Mouse (Mus musculus) lung, postnatal 0 days (tissue): ENCODE data around the gene Col4a3. TPM values are rescaled to one million over a fixed set of nuclear protein-coding genes. Genes with fewer than 3 reads are reported as not detected.

Experiments used
- ATAC-seq: fragments of 200-750 bp; cut with Nextera tagmentation; 2 replicates; pipeline ENCODE4 v1.8.0; 2017; ENCODE audit warnings: moderate library complexity
- DNase-seq: peaks from one replicate; pipeline ENCODE4 v3.0.0-alpha.2; 2016; ENCODE audit warnings: low spot score
- H3K27ac ChIP-seq: fragments of 300-500 bp; sonication (generic); 2 replicates; pipeline ENCODE4 v1.5.1; 2014; ENCODE audit warnings: antibody characterized with exemption, mild to moderate bottlenecking, low read length, mixed read lengths
- H3K27me3 ChIP-seq: fragments of 300-500 bp; sonication (generic); replicated peaks from 2 replicates; pipeline ENCODE4 v1.6.1; 2014; ENCODE audit warnings: low read length, mixed read lengths; ENCODE audit not compliant: insufficient read depth
- H3K36me3 ChIP-seq: fragments of 300-500 bp; sonication (generic); 2 replicates; pipeline ENCODE4 v1.6.1; 2014; ENCODE audit warnings: low read length, mixed read lengths; ENCODE audit not compliant: insufficient read depth
- H3K4me1 ChIP-seq: fragments of 300-500 bp; sonication (generic); 2 replicates; pipeline ENCODE4 v1.6.1; 2014; ENCODE audit warnings: antibody characterized with exemption, low read depth, low read length, mixed read lengths; ENCODE audit not compliant: insufficient read depth
- H3K4me2 ChIP-seq: fragments of 300-500 bp; sonication (generic); replicated peaks from 2 replicates; pipeline ENCODE4 v1.6.1; 2014; ENCODE audit warnings: low read depth, mild to moderate bottlenecking, low read length, moderate library complexity, mixed read lengths
- H3K4me3 ChIP-seq: fragments of 300-500 bp; sonication (generic); 2 replicates; pipeline ENCODE4 v1.5.1; 2014; ENCODE audit warnings: low read depth, low read length
- H3K9ac ChIP-seq: fragments of 300-500 bp; sonication (generic); replicated peaks from 2 replicates; pipeline ENCODE4 v1.6.1; 2014; ENCODE audit warnings: low read depth, mild to moderate bottlenecking
- H3K9me3 ChIP-seq: fragments of 300-500 bp; sonication (generic); 2 replicates; pipeline ENCODE4 v1.6.1; 2016; ENCODE audit warnings: low read length, mixed read lengths
- CTCF ChIP-seq: IDR thresholded peaks from 2 replicates; pipeline ENCODE4 v1.5.1; 2016; ENCODE audit warnings: antibody characterized with exemption, mild to moderate bottlenecking
- EP300 ChIP-seq: IDR thresholded peaks from 2 replicates; pipeline ENCODE4 v1.6.1; 2016; ENCODE audit warnings: antibody characterized with exemption, mild to moderate bottlenecking, control low read depth
- WGBS: fragments of 180-500 bp; shearing (Covaris S2); extraction: QIAGEN DNeasy Blood & Tissue Kit; methylation state at CpG from one replicate; pipeline ENCODE4 v1.1.7; 2014; 5-methylcytosine and 5-hydroxymethylcytosine counted together
- polyA plus RNA-seq: library from polyadenylated mRNA; unstranded; fragments of >200 nt; fragmentation: Nextera tagmentation; extraction: Ambion mirVana; gene quantifications from 2 replicates; pipeline ENCODE4 v1.2.1, GENCODE M21; 2015

The Col4a3 gene
- polyA plus RNA-seq, 1 experiment from 2014 or later = 114 TPM

GRCm38 (mm10) chr1:82554443-82554850 lies 32.3 kb upstream of the Col4a3 start:
- H3K36me3 ChIP-seq = no peaks in the 10 kb centered on the region
- WGBS = 11% methylated on average over 6 of the region's 6 CpGs
- no peak overlapping the region for H3K4me3 ChIP-seq
- no peaks in the 10 kb centered on the region for H3K4me1 ChIP-seq
- no peak overlapping the region for H3K27ac ChIP-seq
- TF ChIP-seq CTCF = peak; percentile 77
- no peak for TF ChIP-seq EP300
- no peaks in the 10 kb centered on the region for H3K9me3 ChIP-seq
- ATAC-seq (peak; percentile 91), DNase-seq (peak; percentile 68)
- no peaks in the 10 kb centered on the region for H3K27me3 ChIP-seq
- H3K9ac ChIP-seq = no peak overlapping the region
- 0 out of 2 replicates have a peak overlapping the region, but pooled peaks have one; percentile 14 for H3K4me2 ChIP-seq

- no peak overlapping the region for H3K9ac ChIP-seq
- no peak overlapping the region for H3K4me3 ChIP-seq
- peak; percentile 9 for DNase-seq
- 0 out of 2 replicates have a peak overlapping the region, but pooled peaks have one; percentile 14 for H3K4me2 ChIP-seq
- H3K9me3 ChIP-seq = no peaks in the 10 kb centered on the region
- H3K27ac ChIP-seq = no peak overlapping the region
- peak; percentile 65 for ATAC-seq
- 48% methylated on average over 5 of the region's 5 CpGs for WGBS
- TF ChIP-seq EP300 = no peak
- no peak for TF ChIP-seq CTCF
- H3K36me3 ChIP-seq = no peaks in the 10 kb centered on the region
- H3K4me1 ChIP-seq = no peaks in the 10 kb centered on the region
- no peaks in the 10 kb centered on the region for H3K27me3 ChIP-seq
Measured at GRCm38 (mm10) chr1:82554889-82555288, 31.8 kb upstream of the Col4a3 start.

GRCm38 (mm10) chr1:82560223-82560622 lies 26.5 kb upstream of the Col4a3 start:
- 50% methylated on average over 4 of the region's 4 CpGs for WGBS
- DNase-seq = no peak
- H3K27ac ChIP-seq = no peak overlapping the region
- no peaks in the 10 kb centered on the region for H3K36me3 ChIP-seq
- H3K4me3 ChIP-seq = no peak overlapping the region
- TF ChIP-seq EP300 (no peak), CTCF (no peak)
- no peak overlapping the region for H3K9ac ChIP-seq
- no peaks in the 10 kb centered on the region for H3K27me3 ChIP-seq
- ATAC-seq = no peak
- H3K9me3 ChIP-seq = no peaks in the 10 kb centered on the region
- no peaks in the 10 kb centered on the region for H3K4me1 ChIP-seq
- H3K4me2 ChIP-seq = no peak overlapping the region

GRCm38 (mm10) chr1:82569405-82569804 lies 17.3 kb upstream of the Col4a3 start:
- H3K27me3 ChIP-seq = no peaks in the 10 kb centered on the region
- peak; percentile 52 for ATAC-seq
- no peak overlapping the region for H3K4me3 ChIP-seq
- no peak overlapping the region for H3K4me2 ChIP-seq
- no peaks in the 10 kb centered on the region for H3K36me3 ChIP-seq
- TF ChIP-seq CTCF = no peak
- peak; percentile 67 for TF ChIP-seq EP300
- H3K4me1 ChIP-seq = no peaks in the 10 kb centered on the region
- peak overlapping the region; percentile 16; the same call in 1 of the 2 replicates for H3K27ac ChIP-seq
- H3K9me3 ChIP-seq = no peaks in the 10 kb centered on the region
- WGBS = 45% methylated on average over 4 of the region's 4 CpGs
- no peak overlapping the region for H3K9ac ChIP-seq
- DNase-seq = peak; percentile 25

GRCm38 (mm10) chr1:82571758-82572157 lies 15.0 kb upstream of the Col4a3 start:
- Histone ChIP-seq H3K4me2 (no peak overlapping the region), H3K4me1 (no peaks in the 10 kb centered on the region), H3K27ac (no peak overlapping the region), H3K4me3 (no peak overlapping the region), H3K36me3 (no peaks in the 10 kb centered on the region), H3K9me3 (no peaks in the 10 kb centered on the region), H3K27me3 (no peaks in the 10 kb centered on the region), H3K9ac (no peak overlapping the region)
- TF ChIP-seq CTCF = peak; percentile 66
- no peak for TF ChIP-seq EP300
- no peak for ATAC-seq
- peak; percentile 40 for DNase-seq
- 70% methylated on average over 1 of the region's 1 CpGs for WGBS

GRCm38 (mm10) chr1:82575681-82576080 lies 11.0 kb upstream of the Col4a3 start:
- no peak overlapping the region for H3K9ac ChIP-seq
- H3K4me2 ChIP-seq = no peak overlapping the region
- no peaks in the 10 kb centered on the region for H3K9me3 ChIP-seq
- no peak for ATAC-seq
- 95% methylated on average over 3 of the region's 3 CpGs for WGBS
- no peak overlapping the region for H3K4me3 ChIP-seq
- no peaks in the 10 kb centered on the region for H3K27me3 ChIP-seq
- no peaks in the 10 kb centered on the region for H3K4me1 ChIP-seq
- no peaks in the 10 kb centered on the region for H3K36me3 ChIP-seq
- TF ChIP-seq CTCF (no peak), EP300 (no peak)
- no peak overlapping the region for H3K27ac ChIP-seq
- no peak for DNase-seq

GRCm38 (mm10) chr1:82576182-82576581 lies 10.5 kb upstream of the Col4a3 start:
- ATAC-seq (no peak), DNase-seq (no peak)
- Histone ChIP-seq H3K27ac (no peak overlapping the region), H3K4me2 (no peak overlapping the region), H3K4me1 (no peaks in the 10 kb centered on the region), H3K9me3 (no peaks in the 10 kb centered on the region), H3K4me3 (no peak overlapping the region), H3K9ac (no peak overlapping the region), H3K27me3 (no peaks in the 10 kb centered on the region), H3K36me3 (no peaks in the 10 kb centered on the region)
- TF ChIP-seq CTCF = peak; percentile 38
- no peak for TF ChIP-seq EP300
- WGBS = 76% methylated on average over 2 of the region's 2 CpGs
